Mouse (Mus musculus): ENCODE measurements around the gene Mpp2. TPM values are rescaled to one million over a fixed set of nuclear protein-coding genes. Genes with fewer than 3 reads are reported as not detected.

The Mpp2 gene
- polyA plus RNA-seq, 1 experiment from 2014 or later = 10.7 TPM

GRCm38 (mm10) chr11:102084159-102084558 is 4.2 kb downstream of the Mpp2 start:
- DNase-seq (ENCODE audit: low spot score) (no peak), ATAC-seq (ENCODE audit: insufficient number of reproducible peaks, low FRiP score, low TSS enrichment, low read depth) (no peak)
- H3K9me3 ChIP-seq (ENCODE audit: control insufficient read depth, low read length) = no peaks in the 10 kb centered on the region
- H3K27ac ChIP-seq (replicated peaks; ENCODE audit: low read depth, low read length) = no peak overlapping the region
- 0 out of 2 replicates have a peak, but pooled peaks cover 2% of the 10 kb centered on the region for H3K36me3 ChIP-seq (ENCODE audit: control insufficient read depth, insufficient read depth, low read length)
- no peak overlapping the region for H3K4me3 ChIP-seq (ENCODE audit: low read depth, low read length)
- H3K4me2 ChIP-seq (ENCODE audit: low read depth, severe bottlenecking) = no peak overlapping the region
- H3K4me1 ChIP-seq (ENCODE audit: control insufficient read depth, insufficient read depth, low read length) = peaks cover 19% of the 10 kb centered on the region
- no peaks in the 10 kb centered on the region for H3K27me3 ChIP-seq (ENCODE audit: control insufficient read depth, insufficient read depth, low read length)
- no peak overlapping the region for H3K9ac ChIP-seq (ENCODE audit: low read length)
- 31% methylated on average over 6 of the region's 7 CpGs for WGBS

DNA sequence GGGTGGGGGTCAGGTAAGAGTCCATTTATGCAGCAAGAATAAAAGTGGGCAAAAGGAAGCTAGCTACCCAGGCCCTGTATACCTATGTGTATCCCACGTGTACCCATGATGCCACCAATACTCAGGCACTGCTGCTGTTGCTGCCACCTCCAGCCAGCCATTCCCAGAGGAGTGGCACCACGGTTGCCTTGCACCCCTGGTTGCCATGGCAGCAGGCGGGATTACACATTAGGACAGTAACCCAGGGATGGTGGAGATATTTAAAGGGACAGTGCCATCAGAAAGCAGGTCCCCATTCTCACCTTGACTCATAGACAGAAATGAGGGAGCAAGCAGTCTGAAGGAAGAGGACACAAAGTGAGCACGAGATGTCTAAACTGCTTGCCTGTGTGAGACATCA is 5.1 kb downstream of the Mpp2 start:
- Histone ChIP-seq H3K4me3 (ENCODE audit: low read depth, low read length) (no peak overlapping the region), H3K27me3 (ENCODE audit: control insufficient read depth, insufficient read depth, low read length) (no peaks in the 10 kb centered on the region), H3K27ac (replicated peaks; ENCODE audit: low read depth, low read length) (no peak overlapping the region), H3K4me2 (ENCODE audit: low read depth, severe bottlenecking) (no peak overlapping the region), H3K4me1 (ENCODE audit: control insufficient read depth, insufficient read depth, low read length) (peaks cover 18% of the 10 kb centered on the region), H3K9me3 (ENCODE audit: control insufficient read depth, low read length) (no peaks in the 10 kb centered on the region), H3K9ac (ENCODE audit: low read length) (no peak overlapping the region), H3K36me3 (ENCODE audit: control insufficient read depth, insufficient read depth, low read length) (0 out of 2 replicates have a peak, but pooled peaks cover 2% of the 10 kb centered on the region)
- DNase-seq (ENCODE audit: low spot score) (no peak), ATAC-seq (ENCODE audit: insufficient number of reproducible peaks, low FRiP score, low TSS enrichment, low read depth) (no peak)
- 59% methylated on average over 4 of the region's 4 CpGs for WGBS

DNA sequence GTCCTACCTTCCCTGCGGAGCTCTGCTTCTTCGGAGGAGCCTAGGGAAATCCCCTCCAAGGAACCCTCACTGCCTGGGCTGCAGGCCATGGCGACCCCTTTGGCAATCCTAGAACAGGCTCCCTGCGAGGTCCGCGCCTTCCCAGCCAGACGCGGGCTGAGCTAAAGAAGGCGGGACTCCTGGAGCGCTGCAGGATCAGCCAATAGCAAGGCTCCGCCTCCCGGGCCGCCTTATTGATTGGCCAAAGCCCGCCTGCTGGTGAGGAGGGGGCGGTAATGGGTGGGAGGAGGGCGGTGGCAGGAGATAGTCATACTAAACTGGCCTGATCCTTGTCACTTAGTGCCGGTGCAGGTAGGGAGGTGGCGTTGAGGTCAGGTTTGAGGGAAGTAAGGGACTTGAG is 6.0 kb downstream of the Mpp2 start:
- Histone ChIP-seq H3K27ac (replicated peaks; ENCODE audit: low read depth, low read length) (no peak overlapping the region), H3K4me3 (ENCODE audit: low read depth, low read length) (peak overlapping the region; percentile 35), H3K9me3 (ENCODE audit: control insufficient read depth, low read length) (no peaks in the 10 kb centered on the region), H3K36me3 (ENCODE audit: control insufficient read depth, insufficient read depth, low read length) (0 out of 2 replicates have a peak, but pooled peaks cover 2% of the 10 kb centered on the region), H3K4me1 (ENCODE audit: control insufficient read depth, insufficient read depth, low read length) (peaks cover 18% of the 10 kb centered on the region), H3K9ac (ENCODE audit: low read length) (peak overlapping the region; percentile 46), H3K27me3 (ENCODE audit: control insufficient read depth, insufficient read depth, low read length) (no peaks in the 10 kb centered on the region), H3K4me2 (ENCODE audit: low read depth, severe bottlenecking) (peak overlapping the region; percentile 67)
- WGBS = under 1% methylated on average over 18 of the region's 18 CpGs
- ATAC-seq (ENCODE audit: insufficient number of reproducible peaks, low FRiP score, low TSS enrichment, low read depth) = peak; percentile 70
- DNase-seq (ENCODE audit: low spot score) = peak; percentile 89

GRCm38 (mm10) chr11:102073722-102074121 is 14.6 kb downstream of the Mpp2 start:
- Histone ChIP-seq H3K9me3 (ENCODE audit: control insufficient read depth, low read length) (no peaks in the 10 kb centered on the region), H3K4me1 (ENCODE audit: control insufficient read depth, insufficient read depth, low read length) (no peaks in the 10 kb centered on the region), H3K4me2 (ENCODE audit: low read depth, severe bottlenecking) (no peak overlapping the region), H3K27ac (replicated peaks; ENCODE audit: low read depth, low read length) (no peak overlapping the region), H3K9ac (ENCODE audit: low read length) (no peak overlapping the region), H3K4me3 (ENCODE audit: low read depth, low read length) (no peak overlapping the region), H3K27me3 (ENCODE audit: control insufficient read depth, insufficient read depth, low read length) (no peaks in the 10 kb centered on the region), H3K36me3 (ENCODE audit: control insufficient read depth, insufficient read depth, low read length) (no peaks in the 10 kb centered on the region)
- 82% methylated on average over 14 of the region's 14 CpGs for WGBS
- no peak for ATAC-seq (ENCODE audit: insufficient number of reproducible peaks, low FRiP score, low TSS enrichment, low read depth)
- no peak for DNase-seq (ENCODE audit: low spot score)

GRCm38 (mm10) chr11:102072729-102073128 is 15.6 kb downstream of the Mpp2 start:
- Histone ChIP-seq H3K27me3 (ENCODE audit: control insufficient read depth, insufficient read depth, low read length) (no peaks in the 10 kb centered on the region), H3K36me3 (ENCODE audit: control insufficient read depth, insufficient read depth, low read length) (no peaks in the 10 kb centered on the region), H3K4me2 (ENCODE audit: low read depth, severe bottlenecking) (no peak overlapping the region), H3K4me1 (ENCODE audit: control insufficient read depth, insufficient read depth, low read length) (0 out of 2 replicates have a peak, but pooled peaks cover 3% of the 10 kb centered on the region), H3K27ac (replicated peaks; ENCODE audit: low read depth, low read length) (no peak overlapping the region), H3K9me3 (ENCODE audit: control insufficient read depth, low read length) (no peaks in the 10 kb centered on the region), H3K4me3 (ENCODE audit: low read depth, low read length) (no peak overlapping the region), H3K9ac (ENCODE audit: low read length) (no peak overlapping the region)
- 84% methylated on average over 5 of the region's 5 CpGs for WGBS
- ATAC-seq (ENCODE audit: insufficient number of reproducible peaks, low FRiP score, low TSS enrichment, low read depth) = no peak
- DNase-seq (ENCODE audit: low spot score) = no peak

DNA sequence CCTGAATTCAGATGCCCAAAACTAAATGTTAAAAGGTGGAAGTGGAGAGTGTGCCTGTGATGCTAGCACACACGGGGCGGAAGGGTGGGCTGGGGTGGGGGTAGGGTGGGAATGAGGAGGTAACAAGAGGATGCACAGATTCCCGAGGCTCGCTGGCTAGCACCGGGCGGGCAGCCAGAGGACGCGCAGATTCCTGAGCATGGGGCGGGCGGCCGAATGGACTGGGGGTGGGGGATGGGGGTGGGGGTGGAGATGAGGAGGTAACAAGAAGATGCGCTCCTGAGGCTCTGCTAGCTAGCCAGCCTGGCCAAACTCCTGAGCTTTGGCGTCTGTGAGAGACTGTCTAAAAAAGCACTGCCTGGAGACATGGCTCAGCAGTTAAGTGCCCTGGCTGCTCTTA is 17.9 kb downstream of the Mpp2 start:
- Histone ChIP-seq H3K27me3 (ENCODE audit: control insufficient read depth, insufficient read depth, low read length) (no peaks in the 10 kb centered on the region), H3K4me3 (ENCODE audit: low read depth, low read length) (no peak overlapping the region), H3K9ac (ENCODE audit: low read length) (no peak overlapping the region), H3K9me3 (ENCODE audit: control insufficient read depth, low read length) (no peaks in the 10 kb centered on the region), H3K36me3 (ENCODE audit: control insufficient read depth, insufficient read depth, low read length) (no peaks in the 10 kb centered on the region), H3K4me2 (ENCODE audit: low read depth, severe bottlenecking) (no peak overlapping the region), H3K4me1 (ENCODE audit: control insufficient read depth, insufficient read depth, low read length) (0 out of 2 replicates have a peak, but pooled peaks cover 3% of the 10 kb centered on the region), H3K27ac (replicated peaks; ENCODE audit: low read depth, low read length) (no peak overlapping the region)
- 1% methylated on average over 13 of the region's 13 CpGs for WGBS
- DNase-seq (ENCODE audit: low spot score) (no peak), ATAC-seq (ENCODE audit: insufficient number of reproducible peaks, low FRiP score, low TSS enrichment, low read depth) (no peak)

GRCm38 (mm10) chr11:102069633-102070032 is 18.7 kb downstream of the Mpp2 start:
- H3K9me3 ChIP-seq (ENCODE audit: control insufficient read depth, low read length) = no peaks in the 10 kb centered on the region
- WGBS = 48% methylated on average over 11 of the region's 11 CpGs
- H3K36me3 ChIP-seq (ENCODE audit: control insufficient read depth, insufficient read depth, low read length) = no peaks in the 10 kb centered on the region
- no peak overlapping the region for H3K9ac ChIP-seq (ENCODE audit: low read length)
- DNase-seq (ENCODE audit: low spot score) (no peak), ATAC-seq (ENCODE audit: insufficient number of reproducible peaks, low FRiP score, low TSS enrichment, low read depth) (no peak)
- no peak overlapping the region for H3K4me3 ChIP-seq (ENCODE audit: low read depth, low read length)
- H3K4me2 ChIP-seq (ENCODE audit: low read depth, severe bottlenecking) = no peak overlapping the region
- no peaks in the 10 kb centered on the region for H3K27me3 ChIP-seq (ENCODE audit: control insufficient read depth, insufficient read depth, low read length)
- 0 out of 2 replicates have a peak, but pooled peaks cover 3% of the 10 kb centered on the region for H3K4me1 ChIP-seq (ENCODE audit: control insufficient read depth, insufficient read depth, low read length)
- no peak overlapping the region for H3K27ac ChIP-seq (replicated peaks; ENCODE audit: low read depth, low read length)

- H3K9ac ChIP-seq (ENCODE audit: low read length) = no peak overlapping the region
- H3K36me3 ChIP-seq (ENCODE audit: control insufficient read depth, insufficient read depth, low read length) = no peaks in the 10 kb centered on the region
- H3K4me3 ChIP-seq (ENCODE audit: low read depth, low read length) = no peak overlapping the region
- H3K9me3 ChIP-seq (ENCODE audit: control insufficient read depth, low read length) = no peaks in the 10 kb centered on the region
- no peaks in the 10 kb centered on the region for H3K27me3 ChIP-seq (ENCODE audit: control insufficient read depth, insufficient read depth, low read length)
- H3K27ac ChIP-seq (replicated peaks; ENCODE audit: low read depth, low read length) = no peak overlapping the region
- ATAC-seq (ENCODE audit: insufficient number of reproducible peaks, low FRiP score, low TSS enrichment, low read depth) = no peak
- no peak overlapping the region for H3K4me2 ChIP-seq (ENCODE audit: low read depth, severe bottlenecking)
- DNase-seq (ENCODE audit: low spot score) = no peak
- 0 out of 2 replicates have a peak, but pooled peaks cover 3% of the 10 kb centered on the region for H3K4me1 ChIP-seq (ENCODE audit: control insufficient read depth, insufficient read depth, low read length)
- WGBS = 38% methylated on average over 2 of the region's 2 CpGs
Observed at GRCm38 (mm10) chr11:102068969-102069368, 19.3 kb downstream of the Mpp2 start.

GRCm38 (mm10) chr11:102063076-102063475 is 25.2 kb downstream of the Mpp2 start:
- Histone ChIP-seq H3K36me3 (ENCODE audit: control insufficient read depth, insufficient read depth, low read length) (peaks cover 3% of the 10 kb centered on the region; the same call in 1 of the 2 replicates), H3K4me1 (ENCODE audit: control insufficient read depth, insufficient read depth, low read length) (no peaks in the 10 kb centered on the region), H3K27ac (replicated peaks; ENCODE audit: low read depth, low read length) (no peak overlapping the region), H3K4me2 (ENCODE audit: low read depth, severe bottlenecking) (no peak overlapping the region), H3K27me3 (ENCODE audit: control insufficient read depth, insufficient read depth, low read length) (no peaks in the 10 kb centered on the region), H3K4me3 (ENCODE audit: low read depth, low read length) (no peak overlapping the region), H3K9me3 (ENCODE audit: control insufficient read depth, low read length) (no peaks in the 10 kb centered on the region), H3K9ac (ENCODE audit: low read length) (no peak overlapping the region)
- DNase-seq (ENCODE audit: low spot score) (no peak), ATAC-seq (ENCODE audit: insufficient number of reproducible peaks, low FRiP score, low TSS enrichment, low read depth) (no peak)
- 62% methylated on average over 13 of the region's 13 CpGs for WGBS
